26 mouse cellular contexts compared by ENCODE assay signal in genomic region chr1:34152683-34153082, GRCm38 (mm10).
"Had no signal": no experiment of that assay in that cellular context is flagged by ENCODE, and none has a peak within 500 bp of the region (broad histone marks: within the 10 kb centered on the region; RNA-seq: fewer than 3 reads in every experiment).

No protein-coding gene starts in this region.

- H3K27ac ChIP-seq: embryonic facial prominence, embryonic 10.5 days; embryonic facial prominence, embryonic 12.5 days; embryonic facial prominence, embryonic 13.5 days; embryonic facial prominence, embryonic 15.5 days; forebrain, embryonic 10.5 days; forebrain, embryonic 12.5 days; forebrain, embryonic 13.5 days; forebrain, embryonic 15.5 days; gastrocnemius, adult 2 months; heart, adult 2 months had no signal

- H3K36me3 ChIP-seq: embryonic facial prominence, embryonic 12.5 days; embryonic facial prominence, embryonic 13.5 days; forebrain, embryonic 12.5 days; forebrain, embryonic 15.5 days had no signal

- DNase-seq: cerebellum, adult 9-11 months; cerebellum, postnatal 10 days; cerebellum, postnatal 14 days; cerebellum, postnatal 25 days; cerebellum, postnatal 36 days; embryo, embryonic 11 days; forebrain, postnatal 0 days; gastrocnemius, adult 2 months; gastrocnemius, postnatal 10 days; gastrocnemius, postnatal 14 days; gastrocnemius, postnatal 25 days; gastrocnemius, postnatal 36 days; heart, adult 11 months; heart, adult 18-20 months; heart, adult 2 months had no signal

- H3K4me1 ChIP-seq: forebrain, embryonic 15.5 days had no signal

- H3K4me2 ChIP-seq: embryonic facial prominence, embryonic 12.5 days; embryonic facial prominence, embryonic 13.5 days; embryonic facial prominence, embryonic 15.5 days; forebrain, embryonic 12.5 days; forebrain, embryonic 13.5 days; forebrain, embryonic 15.5 days had no signal

- H3K4me3 ChIP-seq: embryonic facial prominence, embryonic 10.5 days; embryonic facial prominence, embryonic 12.5 days; embryonic facial prominence, embryonic 13.5 days; embryonic facial prominence, embryonic 15.5 days; erythroblast, embryonic 14.5 days; forebrain, embryonic 10.5 days; forebrain, embryonic 12.5 days; forebrain, embryonic 13.5 days; forebrain, embryonic 15.5 days; gastrocnemius, adult 2 months; heart, adult 2 months had no signal

- ATAC-seq: forebrain, embryonic 13.5 days; forebrain, embryonic 14.5 days; forebrain, embryonic 15.5 days; forebrain, embryonic 16.5 days; forebrain, postnatal 0 days had no signal

- H3K27me3 ChIP-seq: embryonic facial prominence, embryonic 12.5 days; embryonic facial prominence, embryonic 13.5 days; embryonic facial prominence, embryonic 15.5 days; forebrain, embryonic 12.5 days; forebrain, embryonic 13.5 days; forebrain, embryonic 15.5 days had no signal

- H3K9ac ChIP-seq: embryonic facial prominence, embryonic 12.5 days; embryonic facial prominence, embryonic 13.5 days; embryonic facial prominence, embryonic 15.5 days; forebrain, embryonic 12.5 days; forebrain, embryonic 13.5 days; forebrain, embryonic 15.5 days; forebrain, postnatal 0 days had no signal

- H3K9me3 ChIP-seq: embryonic facial prominence, embryonic 10.5 days; embryonic facial prominence, embryonic 12.5 days; embryonic facial prominence, embryonic 13.5 days; embryonic facial prominence, embryonic 15.5 days; forebrain, embryonic 10.5 days; forebrain, embryonic 12.5 days; forebrain, embryonic 13.5 days; forebrain, embryonic 15.5 days had no signal
